Mouse (Mus musculus): ENCODE data around the gene Cmc2.

Gene Cmc2

GRCm38 (mm10) chr8:116921337-116922059 lies at the start of gene Cmc2, which contains the start of gene Cenpn:
Cmc2 (minus strand) TSS chr8:116921455.
Cenpn (plus strand) TSS chr8:116921730.
- in situ Hi-C loops (cut with MboI, MseI): no loop called here

GRCm38 (mm10) chr8:116969531-116969930 lies 48.3 kb upstream of the Cmc2 start:
- in situ Hi-C loops (cut with MboI, MseI): no loop called here

- in situ Hi-C loops (cut with MboI, MseI): no loop called here
Observed at GRCm38 (mm10) chr8:116954415-116954814, 33.2 kb upstream of the Cmc2 start.

GRCm38 (mm10) chr8:116952428-116952827 lies 31.2 kb upstream of the Cmc2 start:
- in situ Hi-C loops (cut with MboI, MseI): no loop called here

- in situ Hi-C loops (cut with MboI, MseI): no loop called here
Observed at GRCm38 (mm10) chr8:116951778-116952177, 30.5 kb upstream of the Cmc2 start.

DNA sequence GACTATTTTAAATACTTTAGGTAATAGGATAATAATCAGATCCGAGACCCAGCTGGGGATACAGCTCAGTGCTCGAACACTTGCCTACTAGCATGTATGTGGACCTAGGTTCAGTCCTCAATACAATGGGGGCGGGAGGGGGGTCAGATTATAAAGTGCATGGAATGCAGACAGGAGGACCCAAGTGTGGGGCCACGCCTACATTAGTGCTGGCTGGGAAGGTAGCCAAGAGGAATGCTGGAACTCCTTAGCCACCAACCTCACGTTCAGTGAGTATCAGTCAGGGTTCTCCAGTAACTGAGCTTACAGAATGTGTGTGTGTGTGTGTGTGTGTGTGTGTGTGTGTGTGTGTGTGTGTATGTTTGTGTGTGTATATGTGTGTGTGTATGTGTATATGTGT lies 30.1 kb upstream of the Cmc2 start:
- in situ Hi-C loops (cut with MboI, MseI): no loop called here

DNA sequence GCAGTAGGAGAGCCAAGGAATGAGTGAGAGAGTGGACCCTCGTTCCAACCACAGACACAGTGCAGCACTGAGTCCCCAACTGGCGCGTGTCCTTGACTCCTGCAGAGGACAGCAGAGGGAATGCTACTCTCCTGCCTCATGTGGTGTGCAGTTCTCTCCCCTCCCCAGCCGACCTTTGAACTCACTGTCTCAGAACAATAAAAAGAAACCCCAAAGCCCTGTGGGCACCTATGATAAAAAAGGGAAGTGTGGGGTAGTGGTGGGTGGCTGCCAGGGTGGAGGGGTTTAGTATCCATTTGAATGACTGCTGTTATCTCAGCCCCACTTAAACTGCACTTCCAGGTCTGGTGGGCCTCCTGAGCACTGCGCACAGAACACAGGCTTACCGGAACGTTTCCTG lies 26.3 kb upstream of the Cmc2 start:
- in situ Hi-C loops (cut with MboI, MseI): loop anchor here (25.0 kb wide), 1 partner anchor 840 kb away; no protein-coding TSS in a partner anchor

- in situ Hi-C loops (cut with MboI, MseI): loop anchor here (25.0 kb wide), 1 partner anchor 840 kb away; no protein-coding TSS in a partner anchor
Observed at GRCm38 (mm10) chr8:116946851-116947250, 25.6 kb upstream of the Cmc2 start.

DNA sequence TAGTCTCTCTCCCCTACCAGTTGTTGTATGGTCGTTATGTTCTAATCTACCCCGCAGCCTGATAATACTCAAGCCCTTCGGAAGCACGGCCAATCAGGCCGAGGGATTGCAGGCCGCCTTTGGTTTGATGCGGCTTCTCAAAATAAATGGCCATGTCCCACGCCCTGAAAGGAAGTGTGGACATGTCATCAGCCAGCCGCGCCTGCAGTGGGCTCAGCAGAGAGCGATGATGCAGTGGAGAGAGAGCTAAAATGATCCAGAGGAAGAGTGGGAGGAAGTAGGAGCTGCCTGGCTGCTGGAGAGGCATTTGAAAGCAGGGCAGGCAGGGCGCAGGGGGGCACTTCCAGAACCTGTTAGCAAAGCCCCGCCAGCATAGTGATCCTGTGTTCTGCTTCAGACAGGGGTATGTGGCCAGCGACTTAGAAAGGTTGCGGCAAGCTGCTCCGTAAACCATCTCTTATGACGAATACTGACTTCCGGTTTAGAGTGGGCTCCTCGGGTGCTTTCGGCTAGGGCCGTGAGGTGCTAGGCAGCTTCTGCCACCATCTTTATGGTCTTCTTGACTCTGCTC lies 25.1 kb upstream of the Cmc2 start:
- in situ Hi-C loops (cut with MboI, MseI): loop anchor here (25.0 kb wide), 1 partner anchor 841 kb away; no protein-coding TSS in a partner anchor

DNA sequence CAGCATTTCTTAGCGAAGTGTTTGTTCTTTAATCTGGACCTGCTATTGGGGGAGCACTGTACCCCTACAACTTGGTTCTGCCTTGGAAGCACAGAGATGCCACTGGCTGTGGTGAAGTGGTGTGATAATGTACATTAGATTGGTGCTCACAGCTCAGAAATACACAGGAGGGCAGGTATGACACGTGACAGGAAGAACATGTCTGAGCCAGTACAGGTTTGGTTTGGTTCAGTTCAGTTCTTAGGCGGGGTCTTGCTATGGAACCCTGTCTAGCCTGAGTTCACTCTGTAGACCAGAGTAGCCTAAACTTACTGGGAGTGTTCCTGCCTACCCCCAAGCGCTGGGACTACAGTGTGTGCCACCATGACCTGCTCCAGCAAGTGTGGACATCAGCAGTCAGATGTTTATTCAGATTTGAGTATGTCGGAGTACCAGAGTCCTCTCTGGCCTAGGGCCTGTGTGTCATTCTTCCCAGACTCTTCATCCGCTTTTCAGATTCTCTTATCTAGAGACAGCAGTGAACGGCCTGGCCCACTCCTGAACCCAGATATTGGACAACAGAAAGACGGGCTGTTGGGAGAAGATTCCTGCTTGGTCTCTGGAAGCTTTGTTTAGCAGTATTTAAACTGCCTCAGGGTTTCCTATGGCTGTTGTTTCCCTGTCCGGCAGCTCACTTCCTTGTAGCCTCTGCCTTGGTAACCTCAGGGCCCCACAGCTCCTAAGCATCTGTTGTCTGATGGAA lies 24.1 kb upstream of the Cmc2 start:
- in situ Hi-C loops (cut with MboI, MseI): loop anchor here (25.0 kb wide), 1 partner anchor 842 kb away; no protein-coding TSS in a partner anchor

DNA sequence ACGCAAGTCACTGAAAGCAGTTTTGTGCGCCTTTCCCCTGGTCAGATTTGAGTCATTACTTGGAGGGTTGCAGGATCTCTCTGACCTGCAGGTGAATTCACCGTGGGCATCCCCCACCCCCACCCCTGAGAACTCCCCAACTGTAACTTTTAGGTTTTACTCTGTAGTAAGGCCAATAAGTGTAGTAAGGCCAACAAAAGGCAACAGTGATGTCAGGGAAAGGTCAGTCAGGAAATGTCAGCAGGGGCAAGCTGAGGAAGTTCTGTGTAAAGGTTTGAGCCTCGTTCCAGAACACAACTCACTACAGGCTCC lies 23.1 kb upstream of the Cmc2 start:
- in situ Hi-C loops (cut with MboI, MseI): loop anchor here (5.0 to 25.0 kb wide), 2 partner anchors 33 to 843 kb away; partner anchors contain the start of gene 1700030J22Rik

DNA sequence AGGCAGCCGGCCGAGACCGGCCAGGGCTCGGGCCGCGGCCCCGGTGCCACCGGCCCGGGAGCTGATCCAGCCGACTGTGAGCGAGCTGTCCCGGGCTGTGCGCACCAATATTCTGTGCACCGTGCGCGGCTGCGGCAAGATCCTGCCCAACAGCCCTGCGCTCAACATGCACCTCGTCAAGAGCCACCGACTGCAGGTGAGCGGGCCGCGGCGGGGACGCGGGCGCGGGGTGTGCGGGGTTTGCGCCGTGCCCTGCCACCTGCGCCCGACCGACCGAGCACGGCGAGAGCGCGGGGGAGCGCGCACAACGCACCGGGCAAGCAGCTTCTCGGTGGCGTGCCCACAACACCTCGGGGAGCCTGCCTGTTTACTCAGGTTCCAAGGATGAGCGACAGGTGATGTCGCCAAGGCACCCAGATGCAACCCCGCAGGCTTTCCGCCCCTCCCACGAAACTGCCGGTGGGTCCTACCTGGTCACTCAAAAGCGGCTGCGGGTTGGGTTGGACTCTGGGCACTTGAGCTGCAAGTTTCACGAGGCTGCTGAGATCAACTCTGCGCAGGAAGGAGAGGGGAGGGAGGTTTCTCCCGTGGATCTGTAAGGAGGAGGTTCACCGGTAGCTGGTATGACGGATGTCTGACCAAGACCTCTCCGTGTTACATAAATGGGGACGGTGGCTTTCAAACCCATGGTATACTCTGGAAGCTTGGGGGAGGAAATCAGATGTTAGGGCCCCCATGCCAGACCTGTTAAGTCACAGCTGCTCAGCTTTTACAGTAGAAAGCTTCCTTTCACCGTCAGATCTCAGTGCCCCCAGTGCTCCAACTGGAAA lies 22.5 kb upstream of the Cmc2 start:
- in situ Hi-C loops (cut with MboI, MseI): loop anchor here (5.0 to 25.0 kb wide), 2 partner anchors 34 to 844 kb away; partner anchors contain the start of gene 1700030J22Rik

GRCm38 (mm10) chr8:116943161-116943554 lies 21.9 kb upstream of the Cmc2 start, which contains the start of gene Atmin:
Atmin (plus strand) TSS chr8:116943393.
- in situ Hi-C loops (cut with MboI, MseI): loop anchor here (5.0 to 25.0 kb wide), 2 partner anchors 34 to 844 kb away; partner anchors contain the start of gene 1700030J22Rik

GRCm38 (mm10) chr8:116942284-116943058 lies 21.2 kb upstream of the Cmc2 start:
- in situ Hi-C loops (cut with MboI, MseI): loop anchor here (5.0 to 25.0 kb wide), 2 partner anchors 35 to 845 kb away; partner anchors contain the start of gene 1700030J22Rik

DNA sequence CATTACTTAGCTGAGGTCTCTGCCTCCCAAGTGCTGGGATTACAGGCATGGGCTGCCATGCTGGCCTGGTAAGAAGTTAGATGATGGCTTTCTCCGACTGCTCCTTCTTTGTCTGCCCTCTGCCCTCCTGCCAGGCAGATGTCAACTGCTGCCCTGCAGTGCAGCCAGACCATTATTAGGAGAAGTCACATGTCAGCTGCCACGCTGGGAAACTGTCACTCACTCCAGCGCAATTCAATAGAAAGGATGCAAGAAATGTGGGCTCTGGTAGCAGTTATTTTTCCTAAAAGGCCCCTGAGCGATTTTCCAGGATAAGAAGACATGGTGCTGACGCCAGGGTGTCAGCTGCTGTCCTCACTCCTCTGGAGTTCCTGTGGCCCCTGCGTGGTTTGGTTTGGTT lies 14.3 kb upstream of the Cmc2 start:
- in situ Hi-C loops (cut with MboI, MseI): loop anchor here (25.0 kb wide), 1 partner anchor 852 kb away; no protein-coding TSS in a partner anchor

- in situ Hi-C loops (cut with MboI, MseI): loop anchor here (25.0 kb wide), 1 partner anchor 852 kb away; no protein-coding TSS in a partner anchor
Observed at GRCm38 (mm10) chr8:116934976-116935375, 13.7 kb upstream of the Cmc2 start.

DNA sequence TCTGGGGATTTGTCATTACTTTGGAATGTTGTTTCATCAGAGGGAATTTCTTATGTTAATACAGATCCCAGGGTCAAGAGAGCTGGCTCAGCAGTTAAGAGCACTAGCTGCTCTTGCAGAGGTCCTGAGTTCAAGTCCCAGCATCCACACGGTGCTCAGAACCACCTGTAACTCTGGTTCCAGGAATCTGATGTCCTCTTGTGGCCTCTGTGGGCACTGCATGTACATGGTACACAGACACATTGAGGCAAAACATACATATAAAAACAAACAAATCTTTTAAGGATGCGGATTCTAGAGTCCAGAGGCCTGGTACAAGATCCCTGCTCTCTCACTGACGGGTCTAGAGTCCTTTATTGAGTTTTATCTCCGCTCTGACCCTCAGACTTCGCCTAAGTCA lies 7.3 kb upstream of the Cmc2 start:
- in situ Hi-C loops (cut with MboI, MseI): loop anchor here (25.0 kb wide), 1 partner anchor 859 kb away; no protein-coding TSS in a partner anchor

- in situ Hi-C loops (cut with MboI, MseI): loop anchor here (25.0 kb wide), 1 partner anchor 859 kb away; no protein-coding TSS in a partner anchor
Observed at GRCm38 (mm10) chr8:116927880-116928279, 6.6 kb upstream of the Cmc2 start.

- in situ Hi-C loops (cut with MboI, MseI): no loop called here
Observed at GRCm38 (mm10) chr8:116923526-116923925, 2.3 kb upstream of the Cmc2 start.
